Mouse (Mus musculus) CH12.LX (cell line): Measurements from ENCODE around the gene Bicc1.

ENCODE experiments used
- CHD1 ChIP-seq: IDR thresholded peaks from 2 replicates; pipeline ENCODE4 v1.6.1; 2012; ENCODE audit warnings: low read depth, low read length, improper control_type of control experiment, inconsistent platforms
- CTCF ChIP-seq, 2 experiments: IDR thresholded peaks in 1 of 2; conservative IDR thresholded peaks in 1 of 2; 2 replicates each; pipeline ENCODE4 v1.5.1; 2011 to 2012; ENCODE audit warnings: low read depth in 2 of 2, low read length in 2 of 2, improper control_type of control experiment in 1 of 2, inconsistent platforms in 1 of 2, mild to moderate bottlenecking in 1 of 2, moderate library complexity in 1 of 2
- HCFC1 ChIP-seq: IDR thresholded peaks from 2 replicates; pipeline ENCODE4 v1.6.1; 2012; ENCODE audit warnings: low read depth, mild to moderate bottlenecking, inconsistent platforms, low read length, improper control_type of control experiment
- IRF4 ChIP-seq: IDR thresholded peaks from 2 replicates; pipeline ENCODE4 v1.6.1; 2014; ENCODE audit warnings: low read depth, mild to moderate bottlenecking, inconsistent platforms, low read length, improper control_type of control experiment
- MXI1 ChIP-seq: IDR thresholded peaks from 2 replicates; pipeline ENCODE4 v1.6.1; 2011; ENCODE audit warnings: mild to moderate bottlenecking, low read depth, low read length, improper control_type of control experiment
- MYC ChIP-seq: IDR thresholded peaks from 2 replicates; pipeline ENCODE4 v1.6.1; 2011; ENCODE audit warnings: low read depth, mild to moderate bottlenecking, improper control_type of control experiment, low read length
- NELFE ChIP-seq: IDR thresholded peaks from 2 replicates; pipeline ENCODE4 v1.6.1; 2011; ENCODE audit warnings: low read depth, low read length, improper control_type of control experiment
- POLR2A ChIP-seq: IDR thresholded peaks from 2 replicates; pipeline ENCODE4 v1.6.1; 2011; ENCODE audit warnings: low read depth, mild to moderate bottlenecking, improper control_type of control experiment, low read length
- RAD21 ChIP-seq: IDR thresholded peaks from 2 replicates; pipeline ENCODE4 v1.6.1; 2011; ENCODE audit warnings: low read depth, mild to moderate bottlenecking, low read length, improper control_type of control experiment, moderate library complexity
- TCF12 ChIP-seq: IDR thresholded peaks from 2 replicates; pipeline ENCODE4 v1.6.1; 2014; ENCODE audit warnings: low read depth, mild to moderate bottlenecking, inconsistent platforms, low read length, improper control_type of control experiment
- UBTF ChIP-seq: IDR thresholded peaks from 2 replicates; pipeline ENCODE4 v1.6.1; 2012; ENCODE audit warnings: low read depth, mild to moderate bottlenecking, inconsistent platforms, low read length, improper control_type of control experiment, moderate library complexity
- ZC3H11A ChIP-seq: IDR thresholded peaks from 2 replicates; pipeline ENCODE4 v1.6.1; 2012; ENCODE audit warnings: low read depth, mild to moderate bottlenecking, inconsistent platforms, low read length, improper control_type of control experiment

DNA sequence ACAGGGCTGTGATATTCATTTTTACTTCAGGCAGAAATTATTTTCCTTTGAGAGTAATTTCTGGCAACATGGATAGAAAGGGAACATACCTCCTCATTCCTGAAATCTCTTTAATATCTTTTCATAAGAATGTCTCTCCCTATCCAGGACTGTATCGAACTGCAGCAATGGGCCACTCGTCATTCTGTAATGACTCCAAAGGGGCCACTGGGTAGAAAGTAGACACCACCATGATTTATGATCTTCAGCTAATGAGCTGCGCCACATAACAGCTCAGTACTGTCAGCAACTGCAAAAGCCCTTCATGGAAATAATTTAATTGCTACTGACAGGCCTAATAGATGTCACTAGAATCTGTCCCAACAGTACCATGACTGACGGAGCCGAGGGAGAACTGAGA, 139.0 kb downstream of the Bicc1 start:
- no peak for TF ChIP-seq NELFE
- TF ChIP-seq ZC3H11A = no peak
- no peak for TF ChIP-seq CTCF (conservative IDR thresholded peaks at IDR 0.05 in 1 of 2, IDR thresholded peaks at IDR 0.05 in 1 of 2; ENCODE audit: low read depth in 2 of 2, low read length in 2 of 2)
- no peak for TF ChIP-seq POLR2A
- TF ChIP-seq IRF4 = no peak
- no peak for TF ChIP-seq MXI1
- TF ChIP-seq UBTF = no peak
- TF ChIP-seq CHD1 = no peak
- TF ChIP-seq TCF12 = no peak
- no peak for TF ChIP-seq HCFC1
- no peak for TF ChIP-seq MYC
- no peak for TF ChIP-seq RAD21
